Mouse (Mus musculus) midbrain, embryonic 12.5 days (tissue): ENCODE data around the gene Amdhd1. TPM values are rescaled to one million over a fixed set of nuclear protein-coding genes. Genes with fewer than 3 reads are reported as not detected.

Source experiments
- ATAC-seq: fragments of 200-750 bp; cut with Nextera tagmentation; 2 replicates; pipeline ENCODE4 v1.8.0; 2017; ENCODE audit warnings: low read depth, moderate TSS enrichment, moderate library complexity; ENCODE audit not compliant: low FRiP score
- H3K27ac ChIP-seq: fragments of 300-500 bp; sonication (generic); replicated peaks from 2 replicates; pipeline ENCODE4 v1.5.1; 2016; ENCODE audit warnings: mild to moderate bottlenecking
- H3K27me3 ChIP-seq: fragments of 300-500 bp; sonication (generic); 2 replicates; pipeline ENCODE4 v1.6.1; 2016; ENCODE audit warnings: mild to moderate bottlenecking
- H3K36me3 ChIP-seq: fragments of 300-500 bp; sonication (generic); 2 replicates; pipeline ENCODE4 v1.6.1; 2016
- H3K4me1 ChIP-seq: fragments of 300-500 bp; sonication (generic); 2 replicates; pipeline ENCODE4 v1.6.1; 2016
- H3K4me2 ChIP-seq: fragments of 300-500 bp; sonication (generic); replicated peaks from 2 replicates; pipeline ENCODE4 v1.6.1; 2016; ENCODE audit warnings: mild to moderate bottlenecking, moderate library complexity
- H3K4me3 ChIP-seq: fragments of 300-500 bp; sonication (generic); 2 replicates; pipeline ENCODE4 v1.5.1; 2016; ENCODE audit warnings: mild to moderate bottlenecking
- H3K9ac ChIP-seq: fragments of 300-500 bp; sonication (generic); replicated peaks from 2 replicates; pipeline ENCODE4 v1.6.1; 2016; ENCODE audit warnings: mild to moderate bottlenecking, moderate library complexity
- H3K9me3 ChIP-seq: fragments of 300-500 bp; sonication (generic); 2 replicates; pipeline ENCODE4 v1.6.1; 2016; ENCODE audit warnings: mild to moderate bottlenecking
- WGBS: fragments of 180-500 bp; shearing (Covaris S2); methylation state at CpG from one replicate; pipeline ENCODE4 v1.1.7; 2016; 5-methylcytosine and 5-hydroxymethylcytosine counted together
- polyA plus RNA-seq: library from polyadenylated mRNA; unstranded; fragments of >200 nt; fragmentation: Nextera tagmentation; extraction: Ambion mirVana; gene quantifications from 2 replicates; pipeline ENCODE4 v1.2.1, GENCODE M21; 2016

The Amdhd1 gene
- 0.12 TPM in 1 of 2 replicates, not detected in the other for polyA plus RNA-seq

GRCm38 (mm10) chr10:93539775-93540430 lies at the start of gene Amdhd1:
Gene Amdhd1, minus strand, starts transcription at chr10:93540033.
- peak within 1 kb of the TSS; percentile 56 for H3K4me2 ChIP-seq
- peak within 1 kb of the TSS; percentile 39; the same call in 1 of the 2 replicates for H3K9ac ChIP-seq
- H3K4me3 ChIP-seq = peak within 1 kb of the TSS; percentile 34
- H3K36me3 ChIP-seq = no peaks in the 10 kb centered on the region
- no peaks in the 10 kb centered on the region for H3K9me3 ChIP-seq
- ATAC-seq = peak; percentile 94
- H3K27me3 ChIP-seq = peaks cover 35% of the 10 kb centered on the region
- peaks cover 12% of the 10 kb centered on the region; the same call in 1 of the 2 replicates for H3K4me1 ChIP-seq
- no peak within 1 kb of the TSS for H3K27ac ChIP-seq
- WGBS = 4% methylated on average over 35 of the region's 35 CpGs

- peak; percentile 89 for ATAC-seq
- under 1% methylated on average over 62 of the region's 63 CpGs for WGBS
These were observed 49.5 kb upstream of the Amdhd1 start, which contains the start of gene Snrpf for GRCm38 (mm10) chr10:93589281-93589848. Gene Snrpf, minus strand, starts transcription at chr10:93589706.

GRCm38 (mm10) chr10:93588796-93589195 lies 49.0 kb upstream of the Amdhd1 start:
- Histone ChIP-seq H3K27me3 (0 out of 2 replicates have a peak, but pooled peaks cover 10% of the 10 kb centered on the region), H3K4me2 (peak overlapping the region; percentile 85), H3K27ac (peak overlapping the region; percentile 84), H3K4me3 (peak overlapping the region; percentile 87), H3K9me3 (no peaks in the 10 kb centered on the region), H3K36me3 (peaks cover 30% of the 10 kb centered on the region), H3K9ac (peak overlapping the region; percentile 82), H3K4me1 (peaks cover 18% of the 10 kb centered on the region)
- ATAC-seq = no peak
- 2% methylated on average over 11 of the region's 11 CpGs for WGBS

More at GRCm38 (mm10) chr10:93589281-93589848, 49.5 kb upstream of the Amdhd1 start, which contains the start of gene Snrpf:
- Histone ChIP-seq H3K36me3 (peaks cover 27% of the 10 kb centered on the region), H3K4me3 (peak within 1 kb of the TSS; percentile 87), H3K4me1 (peaks cover 19% of the 10 kb centered on the region), H3K4me2 (peak within 1 kb of the TSS; percentile 85), H3K27ac (peak within 1 kb of the TSS; percentile 84), H3K9ac (peak within 1 kb of the TSS; percentile 82), H3K9me3 (no peaks in the 10 kb centered on the region), H3K27me3 (0 out of 2 replicates have a peak, but pooled peaks cover 10% of the 10 kb centered on the region)

GRCm38 (mm10) chr10:93577271-93577886 lies 37.5 kb upstream of the Amdhd1 start:
- Histone ChIP-seq H3K36me3 (peaks cover 15% of the 10 kb centered on the region), H3K4me3 (no peak overlapping the region), H3K4me2 (no peak overlapping the region), H3K27ac (no peak overlapping the region), H3K4me1 (no peaks in the 10 kb centered on the region), H3K27me3 (no peaks in the 10 kb centered on the region), H3K9me3 (no peaks in the 10 kb centered on the region), H3K9ac (no peak overlapping the region)
- WGBS = 72% methylated on average over 13 of the region's 13 CpGs
- 0 out of 2 replicates have a peak, but pooled peaks have one; percentile 16 for ATAC-seq

GRCm38 (mm10) chr10:93575960-93576359 lies 36.1 kb upstream of the Amdhd1 start:
- Histone ChIP-seq H3K27ac (no peak overlapping the region), H3K4me1 (no peaks in the 10 kb centered on the region), H3K4me3 (no peak overlapping the region), H3K36me3 (0 out of 2 replicates have a peak, but pooled peaks cover 3% of the 10 kb centered on the region), H3K4me2 (no peak overlapping the region), H3K9me3 (no peaks in the 10 kb centered on the region), H3K27me3 (no peaks in the 10 kb centered on the region), H3K9ac (no peak overlapping the region)
- no peak for ATAC-seq
- 92% methylated on average over 8 of the region's 8 CpGs for WGBS

- Histone ChIP-seq H3K9ac (no peak overlapping the region), H3K4me3 (no peak overlapping the region), H3K4me2 (no peak overlapping the region), H3K27me3 (no peaks in the 10 kb centered on the region), H3K4me1 (no peaks in the 10 kb centered on the region), H3K36me3 (no peaks in the 10 kb centered on the region), H3K27ac (no peak overlapping the region), H3K9me3 (no peaks in the 10 kb centered on the region)
- WGBS = 72% methylated on average over 4 of the region's 4 CpGs
- ATAC-seq = no peak
These were observed 35.1 kb upstream of the Amdhd1 start for GRCm38 (mm10) chr10:93574966-93575365.

- no peak overlapping the region for H3K27ac ChIP-seq
- no peak for ATAC-seq
- no peaks in the 10 kb centered on the region for H3K9me3 ChIP-seq
- H3K36me3 ChIP-seq = no peaks in the 10 kb centered on the region
- H3K27me3 ChIP-seq = no peaks in the 10 kb centered on the region
- no peak overlapping the region for H3K9ac ChIP-seq
- H3K4me3 ChIP-seq = no peak overlapping the region
- no peaks in the 10 kb centered on the region for H3K4me1 ChIP-seq
- 63% methylated on average over 2 of the region's 2 CpGs for WGBS
- no peak overlapping the region for H3K4me2 ChIP-seq
These were observed 32.4 kb upstream of the Amdhd1 start for GRCm38 (mm10) chr10:93572209-93572608.

GRCm38 (mm10) chr10:93568671-93569070 lies 28.8 kb upstream of the Amdhd1 start:
- Histone ChIP-seq H3K9me3 (no peaks in the 10 kb centered on the region), H3K4me1 (no peaks in the 10 kb centered on the region), H3K4me2 (no peak overlapping the region), H3K27ac (no peak overlapping the region), H3K27me3 (no peaks in the 10 kb centered on the region), H3K36me3 (no peaks in the 10 kb centered on the region), H3K4me3 (no peak overlapping the region), H3K9ac (no peak overlapping the region)
- 91% methylated on average over 6 of the region's 6 CpGs for WGBS
- ATAC-seq = no peak

- no peak for ATAC-seq
- 87% methylated on average over 11 of the region's 11 CpGs for WGBS
These were observed 28.2 kb upstream of the Amdhd1 start for GRCm38 (mm10) chr10:93567841-93568566.

GRCm38 (mm10) chr10:93567066-93567465 lies 27.2 kb upstream of the Amdhd1 start:
- Histone ChIP-seq H3K4me3 (no peak overlapping the region), H3K4me1 (no peaks in the 10 kb centered on the region), H3K27ac (no peak overlapping the region), H3K4me2 (no peak overlapping the region), H3K9me3 (no peaks in the 10 kb centered on the region), H3K36me3 (no peaks in the 10 kb centered on the region), H3K27me3 (no peaks in the 10 kb centered on the region), H3K9ac (no peak overlapping the region)
- ATAC-seq = no peak
- WGBS = 94% methylated on average over 10 of the region's 10 CpGs

More at GRCm38 (mm10) chr10:93567841-93568566, 28.2 kb upstream of the Amdhd1 start:
- Histone ChIP-seq H3K9ac (no peak overlapping the region), H3K36me3 (no peaks in the 10 kb centered on the region), H3K27me3 (no peaks in the 10 kb centered on the region), H3K9me3 (no peaks in the 10 kb centered on the region), H3K4me3 (no peak overlapping the region), H3K27ac (no peak overlapping the region), H3K4me2 (no peak overlapping the region), H3K4me1 (no peaks in the 10 kb centered on the region)

GRCm38 (mm10) chr10:93564518-93565090 lies 24.8 kb upstream of the Amdhd1 start:
- no peaks in the 10 kb centered on the region for H3K9me3 ChIP-seq
- no peak overlapping the region for H3K4me3 ChIP-seq
- no peak overlapping the region for H3K9ac ChIP-seq
- 89% methylated on average over 14 of the region's 14 CpGs for WGBS
- no peaks in the 10 kb centered on the region for H3K27me3 ChIP-seq
- ATAC-seq = no peak
- no peaks in the 10 kb centered on the region for H3K36me3 ChIP-seq
- no peaks in the 10 kb centered on the region for H3K4me1 ChIP-seq
- no peak overlapping the region for H3K27ac ChIP-seq
- no peak overlapping the region for H3K4me2 ChIP-seq
